In the genomic region with DNA sequence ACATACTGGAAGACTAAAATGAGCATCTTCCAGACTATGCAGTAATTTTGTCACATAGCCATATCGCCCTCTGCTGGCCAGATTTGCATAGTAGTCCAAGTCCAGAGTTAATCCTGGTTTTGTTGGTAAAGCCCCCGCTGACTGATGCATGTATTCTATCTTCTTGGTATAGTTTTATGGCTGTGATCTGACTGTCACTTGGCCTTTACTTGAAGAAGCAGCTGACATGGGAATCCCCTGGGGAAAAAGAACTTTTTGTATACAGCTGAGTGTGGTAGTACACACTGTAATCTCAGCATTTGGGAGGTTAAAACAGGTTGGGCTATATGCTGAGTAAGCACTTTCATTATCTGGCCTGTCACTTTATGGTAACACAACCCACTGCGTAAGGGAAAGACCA, we compare ENCODE assay signal across 8 mouse cellular contexts. TPM values are rescaled to one million over a fixed set of nuclear protein-coding genes. Genes with fewer than 3 reads are reported as not detected.
DNase-seq lines count a peak whose midpoint lies in the region; ATAC-seq lines count a peak whose summit lies in the region.

No protein-coding gene starts in this region.

- WGBS in forebrain, embryonic 12.5 days = 27% methylated on average over 3 of the region's 3 CpGs

- H3K4me2 ChIP-seq in forebrain, embryonic 12.5 days = no peak overlapping the region

- peak; percentile 65 for DNase-seq in ES-CJ7 (ENCODE audit: low read depth, low spot score)
- peak; percentile 90 for DNase-seq in brain, adult 2 months (ENCODE audit: low read depth, low spot score)
- peak; percentile 61 to 87 for DNase-seq in layer of hippocampus, adult 8-10 months (ENCODE audit: low spot score in 2 of 2)
- peak; percentile 87 for DNase-seq in lung, postnatal 10 days
- peak; percentile 80 for DNase-seq in retina, postnatal 1 day
- peak; percentile 86 for DNase-seq in urinary bladder, postnatal 25 days (ENCODE audit: low spot score)

- no peak overlapping the region for H3K27ac ChIP-seq in forebrain, embryonic 12.5 days

- H3K4me1 ChIP-seq in forebrain, embryonic 12.5 days = no peaks in the 10 kb centered on the region

- no peaks in the 10 kb centered on the region for H3K9me3 ChIP-seq in forebrain, embryonic 12.5 days

- H3K9ac ChIP-seq in forebrain, embryonic 12.5 days = no peak overlapping the region

- H3K4me3 ChIP-seq in forebrain, embryonic 12.5 days (replicated peaks) = no peak overlapping the region

- peak; percentile 22; the same call in 1 of the 2 replicates for ATAC-seq in forebrain, embryonic 12.5 days (ENCODE audit: low FRiP score)
- peak; percentile 77 to 78 for ATAC-seq in hematopoietic stem cell, adult 5-6 weeks (replicated peaks in 1 of 2; ENCODE audit: insufficient read depth in 1 of 2, low FRiP score in 2 of 2, low TSS enrichment in 1 of 2, low read depth in 1 of 2, poor library complexity in 2 of 2, severe bottlenecking in 2 of 2)

- no peaks in the 10 kb centered on the region for H3K36me3 ChIP-seq in forebrain, embryonic 12.5 days (replicated peaks)

- H3K27me3 ChIP-seq in forebrain, embryonic 12.5 days = no peaks in the 10 kb centered on the region

RNA-seq across cellular contexts. Expression of gene Kif3c, which starts 5.6 kb away (rescaled TPM):
- polyA plus RNA-seq in forebrain, embryonic 12.5 days (2016; fragmentation: Nextera tagmentation; extraction: Ambion mirVana) = 54.0 and 63.5 TPM in 2 replicates
- total RNA-seq in hematopoietic stem cell, adult 5-6 weeks (2017) = 4.7 and 5.4 TPM in 2 replicates
- total RNA-seq in layer of hippocampus, adult 8-10 months (2022) = 100 to 1,000 TPM; 150 to 162 (median 156) TPM

RNA-seq across cellular contexts. Expression of gene Rab10, which starts 49.5 kb away (rescaled TPM):
- polyA plus RNA-seq in forebrain, embryonic 12.5 days (2016; fragmentation: Nextera tagmentation; extraction: Ambion mirVana) = 133 and 135 TPM in 2 replicates
- 149 and 188 TPM in 2 replicates for total RNA-seq in hematopoietic stem cell, adult 5-6 weeks (2017)
- 100 to 1,000 TPM; 138 to 152 (median 145) TPM for total RNA-seq in layer of hippocampus, adult 8-10 months (2022)

Comparison
In these comparisons a context has a peak if more than half of its experiments do, and no peak if none do; other contexts are left out.
1. RNA of gene Kif3c, which starts 5.6 kb away (total RNA-seq): 150 to 162 TPM in layer of hippocampus, adult 8-10 months; 4.7 to 5.4 TPM in hematopoietic stem cell, adult 5-6 weeks; every median in the first group is over 10 times any median in the second.
2. Peak in every context shown above with its lines, with median percentiles within 50 percentile points of each other: DNase-seq.